Mouse (Mus musculus) ES-E14 (cell line): ENCODE data around the gene Pigb. TPM values are rescaled to one million over a fixed set of nuclear protein-coding genes. Genes with fewer than 3 reads are reported as not detected.
A peak's percentile ranks its signal among the peaks of the same experiment; 100 is the strongest.

Source experiments
- DNase-seq: peaks from one replicate; pipeline ENCODE4 v3.0.0-alpha.2; 2013; ENCODE audit warnings: low read depth, low spot score
- H3K27ac ChIP-seq: 2 replicates; pipeline ENCODE4 v1.5.1; 2012; ENCODE audit warnings: low read depth, mild to moderate bottlenecking, low read length, moderate library complexity, mixed read lengths; ENCODE audit not compliant: poor library complexity, insufficient read depth, severe bottlenecking
- H3K36me3 ChIP-seq: 2 replicates; pipeline ENCODE4 v1.6.1; 2012; ENCODE audit warnings: mild to moderate bottlenecking, low read length, moderate library complexity, mixed read lengths; ENCODE audit not compliant: control insufficient read depth, poor library complexity, insufficient read depth, severe bottlenecking
- H3K4me1 ChIP-seq, 2 experiments: fragments of 150-350 bp in 1 of 2; sonication (generic) in 1 of 2; 2 replicates each; pipeline ENCODE4 v1.6.1; 2012; ENCODE audit warnings: low read length in 2 of 2, mild to moderate bottlenecking in 1 of 2, mixed read lengths in 1 of 2; ENCODE audit not compliant: control insufficient read depth in 2 of 2, insufficient read depth in 2 of 2, poor library complexity in 1 of 2
- H3K4me3 ChIP-seq, 2 experiments: fragments of 150-350 bp in 1 of 2; sonication (generic) in 1 of 2; 2 replicates each; pipeline ENCODE4 v1.5.1; 2012; ENCODE audit warnings: low read length in 2 of 2, low read depth in 1 of 2, mild to moderate bottlenecking in 1 of 2, mixed read lengths in 1 of 2; ENCODE audit not compliant: insufficient read depth in 1 of 2, poor library complexity in 1 of 2, severe bottlenecking in 1 of 2
- H3K9ac ChIP-seq: 2 replicates; pipeline ENCODE4 v1.6.1; 2012; ENCODE audit warnings: low read depth, mild to moderate bottlenecking, low read length, mixed read lengths; ENCODE audit not compliant: poor library complexity, insufficient read depth, severe bottlenecking
- H3K9me3 ChIP-seq: fragments of 150-350 bp; sonication (generic); 2 replicates; pipeline ENCODE4 v1.6.1; 2012; ENCODE audit warnings: low read depth, mild to moderate bottlenecking, low read length; ENCODE audit not compliant: control insufficient read depth, insufficient read depth
- CHD2 ChIP-seq: IDR thresholded peaks from 2 replicates; pipeline ENCODE4 v1.6.1; 2014; ENCODE audit warnings: mild to moderate bottlenecking, low read depth, low read length, inconsistent platforms
- HCFC1 ChIP-seq: IDR thresholded peaks from 2 replicates; pipeline ENCODE4 v1.6.1; 2012; ENCODE audit warnings: low read length, inconsistent platforms, borderline replicate concordance; ENCODE audit not compliant: insufficient read depth
- MAFK ChIP-seq: IDR thresholded peaks from 2 replicates; pipeline ENCODE4 v1.6.1; 2014; ENCODE audit warnings: mild to moderate bottlenecking, low read depth, low read length, inconsistent platforms; ENCODE audit not compliant: insufficient read depth
- ZC3H11A ChIP-seq: IDR thresholded peaks from 2 replicates; pipeline ENCODE4 v1.6.1; 2012; ENCODE audit warnings: low read depth, mild to moderate bottlenecking, inconsistent platforms, low read length, borderline replicate concordance
- ZNF384 ChIP-seq: IDR thresholded peaks from 2 replicates; pipeline ENCODE4 v1.6.1; 2012; ENCODE audit warnings: low read depth, low read length, inconsistent platforms
- in situ Hi-C, 2 experiments: fragments of 600-800 bp; cut with MboI; formaldehyde crosslinking; loops; one replicate each; pipeline ENCODE4 v1.15.1; 2025; ENCODE audit warnings: low sequenced_read_pairs in 2 of 2, inconsistent platforms in 1 of 2; ENCODE audit not compliant: unreplicated experiment in 2 of 2
- total RNA-seq: library from RNA; depleted of rRNA; stranded (reverse); fragments of 300-350 nt; gene quantifications from 2 replicates; pipeline ENCODE4 v1.2.3, GENCODE M21; 2012

Gene Pigb
- total RNA-seq, 1 experiment, result 14.9 TPM

GRCm38 (mm10) chr9:73068230-73068679 is 28.1 kb upstream of the Pigb start:
- no peaks in the 10 kb centered on the region for H3K9me3 ChIP-seq
- no peak overlapping the region; the same call in 1 of the 2 replicates for H3K9ac ChIP-seq
- peaks cover 12 to 25% of the 10 kb centered on the region in 2 experiments; a peak in 3 of 4 replicates for H3K4me1 ChIP-seq
- TF ChIP-seq CHD2 (no peak), HCFC1 (no peak), ZC3H11A (no peak), ZNF384 (no peak), MAFK (no peak)
- H3K4me3 ChIP-seq, result no peak overlapping the region; a peak in 1 of 4 replicates
- in situ Hi-C loops, result no loop called here
- peak overlapping the region; percentile 15; the same call in 1 of the 2 replicates for H3K27ac ChIP-seq
- H3K36me3 ChIP-seq, result no peaks in the 10 kb centered on the region
- no peak for DNase-seq

- no peaks in the 10 kb centered on the region for H3K9me3 ChIP-seq
- H3K27ac ChIP-seq, result no peak overlapping the region
- no peak overlapping the region for H3K4me3 ChIP-seq
- no peaks in the 10 kb centered on the region for H3K36me3 ChIP-seq
- peaks cover 12 to 26% of the 10 kb centered on the region in 2 experiments; a peak in 3 of 4 replicates for H3K4me1 ChIP-seq
- no peak overlapping the region for H3K9ac ChIP-seq
- in situ Hi-C loops, result no loop called here
- no peak for DNase-seq
- TF ChIP-seq HCFC1 (no peak), MAFK (no peak), ZNF384 (no peak), CHD2 (no peak), ZC3H11A (no peak)
Observed at GRCm38 (mm10) chr9:73067086-73067485, 26.9 kb upstream of the Pigb start.

- H3K27ac ChIP-seq, result no peak overlapping the region; the same call in 1 of the 2 replicates
- H3K4me1 ChIP-seq, result peaks cover 10 to 19% of the 10 kb centered on the region in 2 experiments; a peak in 3 of 4 replicates
- peak overlapping the region in 1 of 2 experiments; percentile 48; a peak in 2 of 4 replicates for H3K4me3 ChIP-seq
- no peaks in the 10 kb centered on the region for H3K36me3 ChIP-seq
- no peak for DNase-seq
- peak overlapping the region; percentile 47; the same call in 1 of the 2 replicates for H3K9ac ChIP-seq
- no peaks in the 10 kb centered on the region for H3K9me3 ChIP-seq
- in situ Hi-C loops, result no loop called here
- TF ChIP-seq ZNF384 (no peak), HCFC1 (no peak), MAFK (no peak), CHD2 (no peak), ZC3H11A (no peak)
Observed at GRCm38 (mm10) chr9:73063621-73064290, 23.6 kb upstream of the Pigb start.

- in situ Hi-C loops, result no loop called here
- Histone ChIP-seq H3K9me3 (no peaks in the 10 kb centered on the region), H3K9ac (no peak overlapping the region), H3K4me1 (peaks cover 9 to 21% of the 10 kb centered on the region in 2 experiments), H3K27ac (no peak overlapping the region), H3K4me3 (no peak overlapping the region), H3K36me3 (no peaks in the 10 kb centered on the region)
- DNase-seq, result no peak
- TF ChIP-seq CHD2, result no peak
- TF ChIP-seq ZC3H11A, result no peak
- TF ChIP-seq HCFC1, result no peak
Observed at GRCm38 (mm10) chr9:73059224-73059623, 19.0 kb upstream of the Pigb start.
